Mouse (Mus musculus) bone marrow, adult 2 months (tissue): Measurements from ENCODE around the gene Gm6583.

Source experiments
- CTCF ChIP-seq: fragments of 200-500 bp; IDR thresholded peaks from 2 replicates; pipeline ENCODE4 v1.5.1; 2011; ENCODE audit warnings: low read length, control low read depth; ENCODE audit not compliant: control insufficient read depth, insufficient read depth
- POLR2A ChIP-seq: fragments of 200-500 bp; IDR thresholded peaks from 2 replicates; pipeline ENCODE4 v1.6.1; 2011; ENCODE audit warnings: low read depth, mild to moderate bottlenecking, control low read depth, low read length, borderline replicate concordance; ENCODE audit not compliant: control insufficient read depth

GRCm38 (mm10) chr5:112320379-112320778 is 35.5 kb downstream of the Gm6583 start:
- TF ChIP-seq POLR2A (no peak), CTCF (no peak)
